10 mouse cellular contexts compared by ENCODE assay signal in genomic region chr19:41160388-41160787, GRCm38 (mm10). TPM values are rescaled to one million over a fixed set of nuclear protein-coding genes. Genes with fewer than 3 reads are reported as not detected.
A peak's percentile ranks its signal among the peaks of the same experiment; 100 is the strongest.
DNase-seq lines count a peak whose midpoint lies in the region; TF ChIP-seq lines count a peak whose summit lies in the region.
"Had no signal": no experiment of that assay in that cellular context is flagged by ENCODE, and none has a peak within 500 bp of the region (broad histone marks: within the 10 kb centered on the region; RNA-seq: fewer than 3 reads in every experiment).

No protein-coding gene starts in this region.

- H3K4me3 ChIP-seq in gastrocnemius, adult 2 months, result peak overlapping the region; percentile 30

- DNase-seq in retina, postnatal 1 day, result peak; percentile 11
- DNase-seq in retina, embryonic 14.5 days (ENCODE audit: low spot score), result no peak
- peak; percentile 71 for DNase-seq in gastrocnemius, adult 2 months
- peak; percentile 64 to 75 for DNase-seq in heart, postnatal 14 days
- DNase-seq in layer of hippocampus, adult 8-10 months (ENCODE audit: low spot score in 2 of 2), result no peak
- no peak for DNase-seq in adrenal gland, adult 8-10 months
- no peak for DNase-seq in left cerebral cortex, postnatal 36 days (ENCODE audit: low spot score in 2 of 2)
- DNase-seq: forebrain, postnatal 0 days; kidney, postnatal 36 days; right cerebral cortex, adult 18-20 months had no signal

- intact Hi-C loops in gastrocnemius, adult 2 months (cut with DNase I), result no loop called here
- intact Hi-C loops in heart, postnatal 14 days (cut with DNase I), result no loop called here
- intact Hi-C loops in left cerebral cortex, postnatal 36 days (cut with DNase I), result no loop called here

- H3K27ac ChIP-seq in gastrocnemius, adult 2 months, result no peak overlapping the region

- TF ChIP-seq CTCF in gastrocnemius, adult 2 months (IDR thresholded peaks at IDR 0.05), result no peak

RNA-seq across cellular contexts. Expression of gene Tll2, which starts 46.2 kb away (rescaled TPM):
- under 1 TPM; 0.10 to 0.11 TPM for total RNA-seq in gastrocnemius, adult 2 months (2021)
- under 1 TPM; 0.41 to 0.88 TPM for total RNA-seq in heart, postnatal 14 days (2021)
- under 1 TPM; 0.39 to 0.93 (median 0.74) TPM for total RNA-seq in layer of hippocampus, adult 8-10 months (2022)
- under 1 TPM in 1 of 4 experiments, not detected in 3; 0.07 TPM for total RNA-seq in adrenal gland, adult 8-10 months (2022)
- 1 to 10 TPM; 1.1 TPM for total RNA-seq in left cerebral cortex, postnatal 36 days (2021)

Comparison
In these comparisons a context has a peak if more than half of its experiments do, and no peak if none do; other contexts are left out.
1. DNase-seq: peak in retina, postnatal 1 day (single experiment), gastrocnemius, adult 2 months (single experiment) and heart, postnatal 14 days (2 of 2); none in retina, embryonic 14.5 days (single experiment), layer of hippocampus, adult 8-10 months (0 of 2), adrenal gland, adult 8-10 months (single experiment) and left cerebral cortex, postnatal 36 days (0 of 2).